Mouse (Mus musculus) cerebellum, postnatal 14 days (tissue): ENCODE data around the gene Dnase2b.
A peak's percentile ranks its signal among the peaks of the same experiment; 100 is the strongest.

Experiments used
- DNase-seq, 2 experiments: peaks; one replicate each; pipeline ENCODE4 v3.0.0; 2021; ENCODE audit warnings: mixed read lengths in 2 of 2

Dnase2b gene

GRCm38 (mm10) chr3:146615496-146615895 lies at the start of gene Dnase2b:
Gene Dnase2b, minus strand, starts transcription at chr3:146615596.
- peak; percentile 6 to 27 for DNase-seq

GRCm38 (mm10) chr3:146661907-146662306 lies 46.5 kb upstream of the Dnase2b start:
- DNase-seq: no peak

- DNase-seq: peak; percentile 21 to 38
Measured at GRCm38 (mm10) chr3:146661001-146661400, 45.6 kb upstream of the Dnase2b start.

GRCm38 (mm10) chr3:146659321-146659720 lies 43.9 kb upstream of the Dnase2b start:
- peak; percentile 82 to 90 for DNase-seq

GRCm38 (mm10) chr3:146658061-146658639 lies 42.8 kb upstream of the Dnase2b start:
- DNase-seq: no peak

GRCm38 (mm10) chr3:146657433-146657832 lies 42.0 kb upstream of the Dnase2b start:
- no peak for DNase-seq

- DNase-seq: no peak
Measured at GRCm38 (mm10) chr3:146655111-146655577, 39.7 kb upstream of the Dnase2b start.

GRCm38 (mm10) chr3:146653692-146654091 lies 38.3 kb upstream of the Dnase2b start:
- no peak for DNase-seq

- no peak for DNase-seq
Measured at GRCm38 (mm10) chr3:146652431-146652830, 37.0 kb upstream of the Dnase2b start.

- no peak for DNase-seq
Measured at GRCm38 (mm10) chr3:146651217-146651616, 35.8 kb upstream of the Dnase2b start, which contains the start of gene 4930503B20Rik. Gene 4930503B20Rik, minus strand, starts transcription at chr3:146651317.

GRCm38 (mm10) chr3:146650716-146651115 lies 35.3 kb upstream of the Dnase2b start:
- DNase-seq: no peak

- DNase-seq: no peak
Measured at GRCm38 (mm10) chr3:146649311-146649894, 34.0 kb upstream of the Dnase2b start.

- peak; percentile 56 to 62 for DNase-seq
Measured at GRCm38 (mm10) chr3:146641818-146642427, 26.5 kb upstream of the Dnase2b start.

GRCm38 (mm10) chr3:146632506-146632905 lies 17.1 kb upstream of the Dnase2b start:
- no peak for DNase-seq

- no peak for DNase-seq
Measured at GRCm38 (mm10) chr3:146628227-146628982, 13.0 kb upstream of the Dnase2b start.

GRCm38 (mm10) chr3:146625766-146626165 lies 10.4 kb upstream of the Dnase2b start:
- no peak for DNase-seq

GRCm38 (mm10) chr3:146621966-146622365 lies 6.6 kb upstream of the Dnase2b start:
- DNase-seq: no peak

GRCm38 (mm10) chr3:146620555-146621249 lies 5.3 kb upstream of the Dnase2b start:
- DNase-seq: peak; percentile 86 to 89

GRCm38 (mm10) chr3:146620101-146620500 lies 4.7 kb upstream of the Dnase2b start:
- no peak for DNase-seq

GRCm38 (mm10) chr3:146618357-146618756 lies 3.0 kb upstream of the Dnase2b start:
- no peak for DNase-seq

GRCm38 (mm10) chr3:146617946-146618345 lies 2.5 kb upstream of the Dnase2b start:
- no peak for DNase-seq

GRCm38 (mm10) chr3:146616533-146617283 lies 1.3 kb upstream of the Dnase2b start:
- no peak for DNase-seq
